Mouse (Mus musculus) liver, embryonic 14.5 days (tissue): ENCODE data around the gene Prrt2.

ENCODE experiments used
- CTCF ChIP-seq: IDR thresholded peaks from 2 replicates; pipeline ENCODE4 v1.5.1; 2016; ENCODE audit warnings: antibody characterized with exemption, low read depth, control low read depth
- EP300 ChIP-seq: IDR thresholded peaks from 2 replicates; pipeline ENCODE4 v1.6.1; 2016; ENCODE audit warnings: antibody characterized with exemption, low read depth

DNA sequence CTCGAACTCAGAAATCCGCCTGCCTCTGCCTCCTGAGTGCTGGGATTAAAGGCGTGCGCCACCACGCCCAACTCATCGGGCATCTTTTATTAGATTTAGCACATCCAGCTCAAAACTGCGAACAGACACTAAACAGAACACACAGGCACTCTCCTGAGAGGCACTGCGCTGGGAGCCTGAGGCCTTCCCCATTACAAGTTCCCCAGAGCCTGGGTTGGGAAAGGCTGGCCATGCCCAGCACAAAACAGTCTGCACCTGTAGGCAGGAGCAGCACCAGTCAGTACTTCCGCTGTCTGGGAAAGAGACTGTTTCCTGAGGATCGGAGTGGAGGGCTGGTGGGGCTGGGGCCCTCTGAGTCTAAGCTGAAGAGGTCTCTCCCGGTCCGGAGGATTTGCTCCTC is 6.0 kb downstream of the Prrt2 start:
- TF ChIP-seq EP300, result no peak
- no peak for TF ChIP-seq CTCF
